Mouse (Mus musculus): ENCODE results near the gene Pigs. TPM values are rescaled to one million over a fixed set of nuclear protein-coding genes. Genes with fewer than 3 reads are reported as not detected.

The Pigs gene
- polyA plus RNA-seq, 1 experiment from 2014 or later, result 72.3 TPM

DNA sequence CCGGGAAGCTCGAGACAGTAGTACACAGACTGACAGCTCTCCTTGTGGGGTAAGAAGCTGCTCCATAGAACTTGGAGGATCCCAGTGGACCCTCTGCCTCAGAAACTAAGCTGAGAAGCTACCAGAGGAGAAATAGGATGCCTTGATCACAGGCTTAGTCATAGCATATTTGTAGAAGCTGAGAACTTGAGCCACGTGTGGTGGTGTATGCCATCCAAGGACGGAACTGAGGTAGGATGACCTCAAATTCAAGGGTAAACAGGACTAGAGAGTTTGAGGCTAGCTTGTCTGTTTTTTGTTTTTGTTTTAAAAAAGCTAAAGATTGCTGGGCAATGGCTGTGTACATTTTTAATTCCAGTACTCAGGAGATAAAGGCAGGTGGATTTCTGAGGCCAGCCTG is 22.9 kb upstream of the Pigs start:
- no peak overlapping the region for H3K4me2 ChIP-seq (ENCODE audit: low read depth, low read length)
- 86% methylated on average over 4 of the region's 4 CpGs for WGBS
- H3K27ac ChIP-seq (replicated peaks; ENCODE audit: low read depth, low read length), result no peak overlapping the region
- no peak overlapping the region for H3K9ac ChIP-seq (ENCODE audit: low read depth, low read length)
- peaks cover 8% of the 10 kb centered on the region; the same call in 1 of the 2 replicates for H3K4me1 ChIP-seq (ENCODE audit: control insufficient read depth, insufficient read depth, low read length)
- H3K36me3 ChIP-seq (ENCODE audit: control insufficient read depth, insufficient read depth, low read length), result peaks cover 58% of the 10 kb centered on the region
- DNase-seq (ENCODE audit: low spot score) (no peak), ATAC-seq (ENCODE audit: low read depth) (no peak)
- no peaks in the 10 kb centered on the region for H3K9me3 ChIP-seq (ENCODE audit: control insufficient read depth, low read length)
- no peaks in the 10 kb centered on the region for H3K27me3 ChIP-seq (replicated peaks; ENCODE audit: control insufficient read depth, insufficient read depth, low read length)
- no peak overlapping the region for H3K4me3 ChIP-seq (ENCODE audit: low read depth, low read length)

DNA sequence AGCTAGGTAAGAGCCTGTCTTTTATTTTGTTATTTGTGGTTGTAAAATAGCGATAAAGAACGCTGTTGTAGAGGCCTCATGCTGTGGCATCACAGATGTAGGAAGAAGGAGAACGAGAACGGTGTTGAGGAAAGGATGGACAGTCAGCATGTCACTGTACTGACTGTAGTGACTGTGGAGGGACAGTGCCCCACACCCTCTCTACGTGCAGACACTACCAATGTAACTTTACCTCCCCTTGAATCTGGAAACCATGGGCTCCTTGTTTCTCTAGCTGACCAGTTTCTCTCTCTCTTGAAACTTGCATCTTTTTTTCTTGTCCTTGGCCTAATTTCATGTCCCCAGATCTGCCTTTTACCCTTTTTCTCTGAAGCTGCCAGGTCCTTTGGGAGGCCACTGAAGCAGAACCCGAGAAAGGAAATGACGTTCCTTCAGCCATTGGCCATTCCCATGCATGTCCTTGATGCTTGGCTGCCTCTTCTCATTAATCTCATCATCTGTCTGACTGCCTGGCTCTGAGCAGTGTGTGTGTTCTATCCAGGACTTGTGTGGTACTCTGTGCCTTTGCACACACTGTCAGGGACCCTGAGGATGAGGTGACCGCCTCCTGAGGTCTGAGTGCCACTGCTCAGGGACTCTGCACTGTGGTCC is 17.2 kb upstream of the Pigs start:
- WGBS, result 90% methylated on average over 8 of the region's 8 CpGs
- Histone ChIP-seq H3K4me1 (ENCODE audit: control insufficient read depth, insufficient read depth, low read length) (no peaks in the 10 kb centered on the region), H3K4me3 (ENCODE audit: low read depth, low read length) (no peak overlapping the region), H3K27ac (replicated peaks; ENCODE audit: low read depth, low read length) (no peak overlapping the region), H3K27me3 (replicated peaks; ENCODE audit: control insufficient read depth, insufficient read depth, low read length) (no peaks in the 10 kb centered on the region), H3K36me3 (ENCODE audit: control insufficient read depth, insufficient read depth, low read length) (peaks cover 73% of the 10 kb centered on the region), H3K9ac (ENCODE audit: low read depth, low read length) (no peak overlapping the region), H3K9me3 (ENCODE audit: control insufficient read depth, low read length) (no peaks in the 10 kb centered on the region), H3K4me2 (ENCODE audit: low read depth, low read length) (no peak overlapping the region)
- DNase-seq (ENCODE audit: low spot score) (no peak), ATAC-seq (ENCODE audit: low read depth) (no peak)

DNA sequence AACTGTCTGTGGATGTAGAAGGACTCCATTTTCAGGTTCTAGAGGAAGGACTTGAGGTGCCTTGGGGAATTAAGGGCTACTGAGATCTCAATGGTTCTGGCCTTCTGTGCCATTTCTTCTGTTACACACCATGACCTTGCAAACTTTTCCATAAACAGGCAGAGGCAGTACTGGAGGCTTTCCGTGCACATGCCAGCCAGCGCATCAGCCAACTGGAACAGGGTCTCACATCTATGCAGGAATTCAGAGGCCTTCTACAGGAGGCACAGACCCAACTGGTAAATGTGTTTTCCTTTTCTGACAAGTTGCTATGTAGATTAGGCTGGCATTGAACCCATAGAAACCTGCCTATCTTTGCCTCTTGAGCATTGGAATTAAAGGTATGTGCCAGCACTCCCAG is 14.6 kb upstream of the Pigs start:
- no peak overlapping the region for H3K4me3 ChIP-seq (ENCODE audit: low read depth, low read length)
- H3K27ac ChIP-seq (replicated peaks; ENCODE audit: low read depth, low read length), result no peak overlapping the region
- H3K36me3 ChIP-seq (ENCODE audit: control insufficient read depth, insufficient read depth, low read length), result peaks cover 81% of the 10 kb centered on the region
- no peak overlapping the region for H3K4me2 ChIP-seq (ENCODE audit: low read depth, low read length)
- ATAC-seq (ENCODE audit: low read depth) (no peak), DNase-seq (ENCODE audit: low spot score) (no peak)
- H3K27me3 ChIP-seq (replicated peaks; ENCODE audit: control insufficient read depth, insufficient read depth, low read length), result no peaks in the 10 kb centered on the region
- 95% methylated on average over 2 of the region's 2 CpGs for WGBS
- H3K9me3 ChIP-seq (ENCODE audit: control insufficient read depth, low read length), result no peaks in the 10 kb centered on the region
- no peaks in the 10 kb centered on the region for H3K4me1 ChIP-seq (ENCODE audit: control insufficient read depth, insufficient read depth, low read length)
- no peak overlapping the region for H3K9ac ChIP-seq (ENCODE audit: low read depth, low read length)

DNA sequence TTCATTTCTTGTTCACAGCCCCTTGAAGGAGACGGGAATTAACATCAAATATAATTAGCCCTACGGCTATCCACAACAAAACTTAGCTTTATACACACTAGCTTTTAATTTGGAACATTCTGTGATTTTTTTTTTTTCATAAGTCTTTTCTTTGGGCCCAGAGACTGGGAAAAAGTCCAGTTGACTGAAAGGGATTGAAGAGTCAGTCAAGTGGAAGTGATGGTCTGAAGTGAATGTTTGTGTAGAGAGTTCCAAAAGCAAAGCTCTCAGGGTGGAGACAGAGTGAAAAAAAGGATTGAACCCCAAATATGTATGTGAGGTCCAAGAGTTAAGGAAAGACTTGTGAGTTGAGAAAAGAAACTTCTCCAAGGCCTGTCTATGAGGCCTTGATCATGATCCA is 9.8 kb upstream of the Pigs start:
- no peak overlapping the region for H3K4me3 ChIP-seq (ENCODE audit: low read depth, low read length)
- no peak overlapping the region for H3K27ac ChIP-seq (replicated peaks; ENCODE audit: low read depth, low read length)
- WGBS, result 91% methylated on average over 2 of the region's 2 CpGs
- H3K9me3 ChIP-seq (ENCODE audit: control insufficient read depth, low read length), result no peaks in the 10 kb centered on the region
- no peak overlapping the region for H3K9ac ChIP-seq (ENCODE audit: low read depth, low read length)
- no peak overlapping the region for H3K4me2 ChIP-seq (ENCODE audit: low read depth, low read length)
- ATAC-seq (ENCODE audit: low read depth) (no peak), DNase-seq (ENCODE audit: low spot score) (no peak)
- peaks cover 77% of the 10 kb centered on the region for H3K36me3 ChIP-seq (ENCODE audit: control insufficient read depth, insufficient read depth, low read length)
- no peaks in the 10 kb centered on the region for H3K27me3 ChIP-seq (replicated peaks; ENCODE audit: control insufficient read depth, insufficient read depth, low read length)
- peaks cover 9% of the 10 kb centered on the region for H3K4me1 ChIP-seq (ENCODE audit: control insufficient read depth, insufficient read depth, low read length)

DNA sequence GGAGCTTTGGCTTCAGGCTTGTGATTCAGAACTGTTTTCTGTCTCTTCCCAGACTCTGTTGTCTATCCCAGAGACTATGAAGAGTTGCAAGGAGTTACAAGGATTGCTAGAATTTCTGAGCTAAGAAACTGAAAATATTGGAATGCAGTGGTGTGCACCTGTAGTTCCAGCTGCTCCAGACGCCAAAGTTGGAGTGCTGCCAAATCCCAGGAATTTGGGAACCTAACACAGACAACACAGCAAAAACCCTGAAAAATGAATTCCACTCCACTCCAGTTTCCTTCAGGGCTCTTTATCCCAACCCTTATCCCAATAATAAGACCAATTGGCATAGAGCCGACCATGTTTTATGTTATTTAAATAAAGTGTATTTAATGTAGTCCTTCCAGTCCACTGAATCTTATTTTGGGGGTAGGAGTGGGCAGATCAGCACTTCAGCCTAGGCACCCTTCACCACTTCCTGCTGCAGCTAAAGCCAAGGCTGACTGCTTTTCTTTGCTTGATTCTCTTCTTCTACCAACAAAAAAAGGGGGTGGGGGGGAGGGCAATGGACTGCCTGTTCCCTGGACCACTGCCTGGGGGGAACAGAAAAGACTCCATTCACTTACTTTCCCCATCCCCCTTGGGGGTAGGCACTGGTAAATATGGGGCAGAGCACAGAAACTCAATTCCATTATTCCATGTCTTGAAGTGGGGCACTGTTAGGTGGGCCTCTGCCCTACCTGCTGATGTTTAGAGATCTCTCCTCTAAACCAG is 6.0 kb upstream of the Pigs start:
- Histone ChIP-seq H3K36me3 (ENCODE audit: control insufficient read depth, insufficient read depth, low read length) (peaks cover 42% of the 10 kb centered on the region), H3K9me3 (ENCODE audit: control insufficient read depth, low read length) (no peaks in the 10 kb centered on the region), H3K4me3 (ENCODE audit: low read depth, low read length) (peak overlapping the region; percentile 28; the same call in 1 of the 2 replicates), H3K9ac (ENCODE audit: low read depth, low read length) (no peak overlapping the region), H3K4me2 (ENCODE audit: low read depth, low read length) (peak overlapping the region; percentile 49), H3K27me3 (replicated peaks; ENCODE audit: control insufficient read depth, insufficient read depth, low read length) (no peaks in the 10 kb centered on the region), H3K4me1 (ENCODE audit: control insufficient read depth, insufficient read depth, low read length) (peaks cover 11% of the 10 kb centered on the region), H3K27ac (replicated peaks; ENCODE audit: low read depth, low read length) (peak overlapping the region; percentile 36)
- DNase-seq (ENCODE audit: low spot score) (peak; percentile 76), ATAC-seq (ENCODE audit: low read depth) (peak; percentile 13; the same call in 1 of the 2 replicates)
- 29% methylated on average over 2 of the region's 2 CpGs for WGBS

DNA sequence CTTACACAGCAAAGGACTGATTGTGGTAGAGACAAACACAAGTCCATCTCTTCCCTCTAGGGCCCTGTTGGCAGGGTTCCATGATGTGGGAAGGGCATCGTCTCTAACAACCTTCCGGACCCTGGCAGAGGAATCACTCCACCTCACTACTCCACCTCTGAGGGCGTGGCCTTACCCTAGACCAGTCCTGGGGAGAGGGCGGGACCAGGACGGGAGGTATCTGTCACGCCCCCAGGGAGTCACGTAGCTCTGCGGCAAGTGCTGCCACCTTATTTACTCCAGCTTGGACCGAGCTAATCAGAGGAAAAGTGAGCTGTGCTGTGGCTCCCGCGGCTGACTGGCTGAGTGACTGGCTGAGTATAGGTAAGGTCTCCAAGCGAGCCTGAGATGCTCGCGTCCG is 5.4 kb upstream of the Pigs start, which contains the start of gene Aldoc:
Gene Aldoc, plus strand, starts transcription at position 109 of the 400 bp plus-strand sequence.
- peak; percentile 96 for DNase-seq (ENCODE audit: low spot score)
- Histone ChIP-seq H3K4me1 (ENCODE audit: control insufficient read depth, insufficient read depth, low read length) (peaks cover 11% of the 10 kb centered on the region), H3K27ac (replicated peaks; ENCODE audit: low read depth, low read length) (peak within 1 kb of the TSS; percentile 36), H3K27me3 (replicated peaks; ENCODE audit: control insufficient read depth, insufficient read depth, low read length) (no peaks in the 10 kb centered on the region), H3K4me3 (ENCODE audit: low read depth, low read length) (peak within 1 kb of the TSS; percentile 28), H3K9ac (ENCODE audit: low read depth, low read length) (0 out of 2 replicates have a peak within 1 kb of the TSS, but pooled peaks have one; percentile 30), H3K9me3 (ENCODE audit: control insufficient read depth, low read length) (no peaks in the 10 kb centered on the region), H3K36me3 (ENCODE audit: control insufficient read depth, insufficient read depth, low read length) (peaks cover 36% of the 10 kb centered on the region), H3K4me2 (ENCODE audit: low read depth, low read length) (peak within 1 kb of the TSS; percentile 49)
- WGBS, result 2% methylated on average over 15 of the region's 15 CpGs
- peak; percentile 93 for ATAC-seq (ENCODE audit: low read depth)

DNA sequence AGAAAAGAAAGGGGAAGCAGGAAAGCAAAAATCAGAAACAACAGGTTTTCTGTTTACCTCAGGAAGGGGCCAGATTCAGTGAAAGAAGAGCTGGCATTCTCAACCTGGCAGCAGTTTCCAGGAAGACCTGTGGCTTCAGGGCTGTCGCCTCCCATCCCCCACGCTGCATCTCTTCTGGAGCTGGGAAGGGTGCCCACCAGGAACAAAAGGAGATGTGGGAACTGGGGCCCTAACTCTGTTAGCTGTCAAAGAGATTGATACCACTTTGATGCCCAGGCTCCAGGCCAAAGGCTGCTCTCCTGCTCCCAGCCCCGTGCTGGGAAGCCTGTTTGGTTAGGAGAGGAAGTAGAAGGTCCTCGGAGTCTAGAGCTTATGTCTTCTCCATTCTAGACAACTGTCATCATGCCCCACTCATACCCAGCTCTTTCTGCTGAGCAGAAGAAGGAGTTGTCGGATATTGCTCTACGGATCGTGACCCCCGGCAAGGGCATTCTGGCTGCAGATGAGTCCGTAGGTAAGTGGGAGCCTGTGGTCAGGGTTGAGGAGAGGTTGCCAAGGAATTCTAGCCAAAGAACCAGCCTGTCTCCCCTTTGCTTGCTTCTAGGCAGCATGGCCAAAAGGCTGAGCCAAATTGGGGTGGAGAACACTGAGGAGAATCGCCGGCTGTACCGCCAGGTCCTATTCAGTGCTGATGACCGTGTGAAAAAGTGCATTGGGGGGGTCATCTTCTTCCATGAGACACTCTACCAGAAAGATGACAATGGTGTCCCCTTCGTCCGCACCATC is 4.0 kb upstream of the Pigs start:
- Histone ChIP-seq H3K9ac (ENCODE audit: low read depth, low read length) (no peak overlapping the region), H3K4me1 (ENCODE audit: control insufficient read depth, insufficient read depth, low read length) (peaks cover 14% of the 10 kb centered on the region), H3K36me3 (ENCODE audit: control insufficient read depth, insufficient read depth, low read length) (peaks cover 22% of the 10 kb centered on the region), H3K27ac (replicated peaks; ENCODE audit: low read depth, low read length) (no peak overlapping the region), H3K4me3 (ENCODE audit: low read depth, low read length) (no peak overlapping the region), H3K27me3 (replicated peaks; ENCODE audit: control insufficient read depth, insufficient read depth, low read length) (no peaks in the 10 kb centered on the region), H3K4me2 (ENCODE audit: low read depth, low read length) (0 out of 2 replicates have a peak overlapping the region, but pooled peaks have one; percentile 49), H3K9me3 (ENCODE audit: control insufficient read depth, low read length) (no peaks in the 10 kb centered on the region)
- ATAC-seq (ENCODE audit: low read depth) (no peak), DNase-seq (ENCODE audit: low spot score) (peak; percentile 30)
- 89% methylated on average over 15 of the region's 15 CpGs for WGBS

DNA sequence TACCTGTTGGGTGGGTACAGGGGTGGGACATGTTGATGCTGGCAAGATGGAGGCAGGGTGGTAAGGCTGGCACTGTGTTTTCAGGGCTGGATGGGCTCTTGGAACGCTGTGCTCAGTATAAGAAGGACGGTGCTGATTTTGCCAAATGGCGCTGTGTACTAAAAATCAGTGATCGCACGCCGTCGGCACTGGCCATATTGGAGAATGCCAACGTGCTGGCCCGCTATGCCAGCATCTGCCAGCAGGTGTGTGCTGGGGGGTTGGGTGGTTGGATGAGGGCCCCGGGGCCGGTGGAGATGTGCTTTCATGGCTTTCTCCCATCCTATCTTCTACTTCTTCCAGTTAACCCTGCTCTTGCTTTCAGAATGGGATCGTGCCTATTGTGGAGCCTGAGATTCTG is 3.2 kb upstream of the Pigs start:
- 95% methylated on average over 12 of the region's 12 CpGs for WGBS
- no peak overlapping the region for H3K4me3 ChIP-seq (ENCODE audit: low read depth, low read length)
- no peaks in the 10 kb centered on the region for H3K27me3 ChIP-seq (replicated peaks; ENCODE audit: control insufficient read depth, insufficient read depth, low read length)
- H3K4me1 ChIP-seq (ENCODE audit: control insufficient read depth, insufficient read depth, low read length), result peaks cover 15% of the 10 kb centered on the region
- no peak overlapping the region for H3K9ac ChIP-seq (ENCODE audit: low read depth, low read length)
- H3K9me3 ChIP-seq (ENCODE audit: control insufficient read depth, low read length), result no peaks in the 10 kb centered on the region
- H3K27ac ChIP-seq (replicated peaks; ENCODE audit: low read depth, low read length), result no peak overlapping the region
- no peak for DNase-seq (ENCODE audit: low spot score)
- peaks cover 16% of the 10 kb centered on the region for H3K36me3 ChIP-seq (ENCODE audit: control insufficient read depth, insufficient read depth, low read length)
- H3K4me2 ChIP-seq (ENCODE audit: low read depth, low read length), result no peak overlapping the region
- ATAC-seq (ENCODE audit: low read depth), result no peak
